Mouse (Mus musculus) stomach, embryonic 14.5 days (tissue): Measurements from ENCODE around the gene Cenpa. TPM values are rescaled to one million over a fixed set of nuclear protein-coding genes. Genes with fewer than 3 reads are reported as not detected.
A peak's percentile ranks its signal among the peaks of the same experiment; 100 is the strongest.

Experiments used
- ATAC-seq: fragments of 200-750 bp; cut with Nextera tagmentation; 2 replicates; pipeline ENCODE4 v1.8.0; 2017; ENCODE audit warnings: low read depth, moderate TSS enrichment; ENCODE audit not compliant: insufficient number of reproducible peaks, insufficient read depth, low FRiP score
- H3K27ac ChIP-seq: fragments of 300-500 bp; sonication (generic); 2 replicates; pipeline ENCODE4 v1.5.1; 2014; ENCODE audit warnings: mild to moderate bottlenecking, low read length, moderate library complexity, mixed read lengths
- H3K27me3 ChIP-seq: fragments of 300-500 bp; sonication (generic); 2 replicates; pipeline ENCODE4 v1.6.1; 2014; ENCODE audit warnings: low read length, control low read depth, mixed read lengths; ENCODE audit not compliant: control insufficient read depth, insufficient read depth
- H3K36me3 ChIP-seq: fragments of 300-500 bp; sonication (generic); 2 replicates; pipeline ENCODE4 v1.6.1; 2014; ENCODE audit warnings: mild to moderate bottlenecking, control low read depth, low read length, moderate library complexity, mixed read lengths; ENCODE audit not compliant: control insufficient read depth, insufficient read depth
- H3K4me1 ChIP-seq: fragments of 300-500 bp; sonication (generic); 2 replicates; pipeline ENCODE4 v1.6.1; 2014; ENCODE audit warnings: low read length, control low read depth, mixed read lengths; ENCODE audit not compliant: control insufficient read depth, insufficient read depth
- H3K4me2 ChIP-seq: fragments of 300-500 bp; sonication (generic); replicated peaks from 2 replicates; pipeline ENCODE4 v1.6.1; 2014; ENCODE audit warnings: low read depth, low read length, control low read depth
- H3K4me3 ChIP-seq: fragments of 300-500 bp; sonication (generic); 2 replicates; pipeline ENCODE4 v1.5.1; 2014; ENCODE audit warnings: low read depth, low read length, control low read depth
- H3K9ac ChIP-seq: fragments of 300-500 bp; sonication (generic); replicated peaks from 2 replicates; pipeline ENCODE4 v1.6.1; 2014; ENCODE audit warnings: low read depth, mild to moderate bottlenecking, control low read depth, low read length, moderate library complexity, mixed read lengths
- H3K9me3 ChIP-seq: fragments of 300-500 bp; sonication (generic); 2 replicates; pipeline ENCODE4 v1.6.1; 2016; ENCODE audit warnings: low read depth, low read length, control low read depth; ENCODE audit not compliant: control insufficient read depth
- WGBS: fragments of 180-500 bp; shearing (Covaris S2); extraction: QIAGEN DNeasy Blood & Tissue Kit; methylation state at CpG from one replicate; pipeline ENCODE4 v1.1.7; 2014; 5-methylcytosine and 5-hydroxymethylcytosine counted together
- polyA plus RNA-seq: library from polyadenylated mRNA; unstranded; fragments of >200 nt; fragmentation: Nextera tagmentation; extraction: Ambion mirVana; gene quantifications from 2 replicates; pipeline ENCODE4 v1.2.1, GENCODE M21; 2014

The Cenpa gene
- polyA plus RNA-seq, 1 experiment from 2014 or later, result 303 TPM

GRCm38 (mm10) chr5:30665360-30665759 is 1.2 kb upstream of the Cenpa start:
- no peak for ATAC-seq
- H3K4me1 ChIP-seq, result peaks cover 10% of the 10 kb centered on the region
- H3K4me3 ChIP-seq, result no peak overlapping the region
- H3K36me3 ChIP-seq, result peaks cover 2% of the 10 kb centered on the region; the same call in 1 of the 2 replicates
- 90% methylated on average over 9 of the region's 9 CpGs for WGBS
- H3K27ac ChIP-seq, result no peak overlapping the region
- no peaks in the 10 kb centered on the region for H3K9me3 ChIP-seq
- H3K9ac ChIP-seq, result no peak overlapping the region
- H3K4me2 ChIP-seq, result no peak overlapping the region
- H3K27me3 ChIP-seq, result no peaks in the 10 kb centered on the region

- WGBS, result 59% methylated on average over 6 of the region's 6 CpGs
- Histone ChIP-seq H3K27me3 (no peaks in the 10 kb centered on the region), H3K4me3 (peak overlapping the region; percentile 77), H3K27ac (peak overlapping the region; percentile 76; the same call in 1 of the 2 replicates), H3K9ac (peak overlapping the region; percentile 46; the same call in 1 of the 2 replicates), H3K4me2 (peak overlapping the region; percentile 66), H3K4me1 (peaks cover 10% of the 10 kb centered on the region), H3K36me3 (peaks cover 7% of the 10 kb centered on the region; the same call in 1 of the 2 replicates), H3K9me3 (no peaks in the 10 kb centered on the region)
- no peak for ATAC-seq
These were observed 609 bp upstream of the Cenpa start for GRCm38 (mm10) chr5:30665968-30666367.

- peak overlapping the region; percentile 77 for H3K4me3 ChIP-seq
- H3K9ac ChIP-seq, result peak overlapping the region; percentile 70
- no peaks in the 10 kb centered on the region for H3K27me3 ChIP-seq
- peaks cover 10% of the 10 kb centered on the region for H3K4me1 ChIP-seq
- H3K9me3 ChIP-seq, result no peaks in the 10 kb centered on the region
- H3K4me2 ChIP-seq, result peak overlapping the region; percentile 54
- 0% methylated on average over 13 of the region's 13 CpGs for WGBS
- peak overlapping the region; percentile 74 for H3K27ac ChIP-seq
- no peak for ATAC-seq
- peaks cover 16% of the 10 kb centered on the region for H3K36me3 ChIP-seq
These were observed 638 bp downstream of the Cenpa start for GRCm38 (mm10) chr5:30667215-30667614.

DNA sequence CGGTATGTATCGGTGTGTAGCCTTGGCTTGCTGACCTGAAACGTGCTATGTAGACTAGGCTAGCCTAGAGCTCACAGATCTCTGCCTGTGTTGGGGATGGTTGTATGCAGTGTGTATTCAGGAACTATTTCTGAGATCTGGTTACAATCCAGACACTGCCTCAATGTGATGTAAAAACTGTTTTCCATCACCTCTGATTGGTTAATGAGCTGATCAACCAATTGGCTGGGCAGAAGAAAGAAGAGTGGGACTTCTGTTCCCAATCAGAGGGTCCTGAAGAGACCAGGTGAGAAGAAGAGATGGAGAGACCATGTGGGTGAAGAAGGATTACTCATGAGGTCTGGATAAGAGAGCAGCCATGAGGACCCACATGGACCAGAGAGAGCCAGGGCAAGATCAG is 1.1 kb downstream of the Cenpa start:
- peak overlapping the region; percentile 70 for H3K9ac ChIP-seq
- no peaks in the 10 kb centered on the region for H3K27me3 ChIP-seq
- WGBS, result 3% methylated on average over 3 of the region's 3 CpGs
- peak overlapping the region; percentile 77 for H3K4me3 ChIP-seq
- no peaks in the 10 kb centered on the region for H3K9me3 ChIP-seq
- H3K27ac ChIP-seq, result no peak overlapping the region
- H3K36me3 ChIP-seq, result peaks cover 21% of the 10 kb centered on the region
- no peak for ATAC-seq
- peak overlapping the region; percentile 54 for H3K4me2 ChIP-seq
- peaks cover 10% of the 10 kb centered on the region for H3K4me1 ChIP-seq

DNA sequence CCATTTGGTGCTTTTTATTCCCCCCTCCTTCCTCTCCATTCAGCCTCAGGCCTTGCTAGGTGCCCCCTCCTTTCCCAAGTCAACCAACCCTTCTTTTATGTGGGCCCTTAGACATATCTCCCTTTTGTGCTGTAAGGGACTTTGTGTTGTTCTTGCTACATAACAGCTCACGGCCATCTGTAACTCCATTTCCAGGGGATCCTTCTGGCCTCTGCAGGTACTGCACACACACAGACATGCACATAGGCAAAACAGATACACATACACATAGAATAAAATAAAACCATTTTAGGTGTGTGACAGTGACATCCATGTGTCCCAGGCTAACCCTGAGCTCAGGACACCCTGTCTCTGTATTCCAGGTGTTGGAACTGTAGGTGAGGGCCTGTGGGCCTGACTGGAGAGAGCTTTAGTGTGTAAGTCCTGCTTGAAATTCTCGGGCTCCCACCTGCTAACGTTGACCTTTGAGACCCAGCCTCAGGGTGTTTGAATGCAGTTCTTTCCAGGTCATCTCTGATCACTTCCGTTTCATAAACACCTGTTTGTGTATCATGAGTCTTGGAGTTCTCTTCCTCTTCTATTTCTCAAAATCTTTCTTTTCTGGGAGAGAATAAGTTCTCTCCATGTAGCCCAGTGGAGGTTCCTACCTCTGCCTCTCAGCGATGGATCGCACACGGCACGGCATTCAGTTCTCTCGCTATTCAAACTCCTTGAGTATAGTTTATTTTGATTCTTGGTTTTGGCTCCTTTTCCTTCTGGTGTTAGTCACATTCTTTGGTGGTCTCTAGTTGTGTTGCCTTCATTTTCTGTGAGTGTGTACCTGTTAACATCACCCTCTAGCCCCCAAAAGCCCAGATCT is 2.3 kb downstream of the Cenpa start:
- Histone ChIP-seq H3K27ac (no peak overlapping the region), H3K4me3 (peak overlapping the region; percentile 77; the same call in 1 of the 2 replicates)
- WGBS, result 91% methylated on average over 9 of the region's 9 CpGs

GRCm38 (mm10) chr5:30669496-30669830 is 2.9 kb downstream of the Cenpa start:
- 81% methylated on average over 3 of the region's 3 CpGs for WGBS
- Histone ChIP-seq H3K27ac (no peak overlapping the region), H3K36me3 (peaks cover 38% of the 10 kb centered on the region), H3K4me1 (peaks cover 10% of the 10 kb centered on the region), H3K4me3 (no peak overlapping the region), H3K9ac (no peak overlapping the region), H3K9me3 (no peaks in the 10 kb centered on the region), H3K27me3 (no peaks in the 10 kb centered on the region), H3K4me2 (no peak overlapping the region)
- ATAC-seq, result no peak

More for the DNA sequence above, 2.3 kb downstream of the Cenpa start:
- Histone ChIP-seq H3K36me3 (peaks cover 32% of the 10 kb centered on the region), H3K4me2 (peak overlapping the region; percentile 12; the same call in 1 of the 2 replicates), H3K4me1 (peaks cover 10% of the 10 kb centered on the region), H3K9me3 (no peaks in the 10 kb centered on the region), H3K9ac (no peak overlapping the region), H3K27me3 (no peaks in the 10 kb centered on the region)
- no peak for ATAC-seq

DNA sequence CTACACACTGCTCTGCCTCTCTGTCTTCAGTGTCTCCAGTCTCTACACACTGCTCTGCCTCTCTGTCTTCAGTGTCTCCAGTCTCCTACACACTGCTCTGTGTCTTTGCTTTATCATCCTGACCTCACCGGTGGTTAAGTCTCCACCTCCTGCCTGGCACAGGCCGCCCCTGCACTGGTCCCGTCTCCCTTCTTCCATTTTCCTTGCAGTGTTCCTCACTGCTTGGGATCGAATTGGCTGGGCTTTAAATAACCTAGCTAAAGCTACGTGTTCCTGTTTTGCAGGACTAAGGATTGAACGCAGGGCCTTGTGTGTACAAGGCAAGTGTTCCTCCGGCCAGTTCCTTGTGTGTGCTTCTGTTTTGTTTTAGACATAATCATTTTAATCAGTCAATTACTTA is 3.5 kb downstream of the Cenpa start:
- no peaks in the 10 kb centered on the region for H3K9me3 ChIP-seq
- 93% methylated on average over 7 of the region's 7 CpGs for WGBS
- ATAC-seq, result no peak
- H3K4me2 ChIP-seq, result no peak overlapping the region
- no peak overlapping the region for H3K4me3 ChIP-seq
- H3K9ac ChIP-seq, result no peak overlapping the region
- no peaks in the 10 kb centered on the region for H3K27me3 ChIP-seq
- H3K27ac ChIP-seq, result no peak overlapping the region
- H3K4me1 ChIP-seq, result peaks cover 10% of the 10 kb centered on the region
- peaks cover 42% of the 10 kb centered on the region for H3K36me3 ChIP-seq

DNA sequence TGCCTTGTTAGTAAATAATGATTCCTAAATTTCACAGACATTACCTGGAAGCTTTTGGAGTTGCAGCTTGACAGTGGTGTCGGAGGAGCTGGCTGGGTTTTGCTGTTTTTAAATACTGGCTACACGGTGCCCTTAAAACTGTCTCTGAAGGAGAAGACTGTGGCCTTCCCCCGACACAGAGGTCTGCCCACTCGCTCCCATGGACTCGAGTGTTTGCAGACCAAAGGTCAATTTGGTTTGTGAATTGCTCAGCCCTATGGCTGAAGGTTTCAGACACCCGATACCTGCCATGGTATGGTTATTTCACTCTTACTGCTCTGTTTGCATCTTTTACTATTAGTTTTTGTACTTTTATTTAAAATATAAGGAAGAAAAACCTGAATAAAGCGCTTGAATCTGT is 7.4 kb downstream of the Cenpa start:
- 73% methylated on average over 7 of the region's 7 CpGs for WGBS
- no peak overlapping the region for H3K4me3 ChIP-seq
- no peak for ATAC-seq
- no peak overlapping the region for H3K9ac ChIP-seq
- no peak overlapping the region for H3K4me2 ChIP-seq
- no peaks in the 10 kb centered on the region for H3K27me3 ChIP-seq
- no peaks in the 10 kb centered on the region for H3K4me1 ChIP-seq
- H3K27ac ChIP-seq, result no peak overlapping the region
- no peaks in the 10 kb centered on the region for H3K9me3 ChIP-seq
- H3K36me3 ChIP-seq, result peaks cover 51% of the 10 kb centered on the region
